Mouse (Mus musculus): ENCODE measurements around the gene Fgd2.
"Not testable (repeated sequence)": the region's sequence is repeated elsewhere in the genome, so short reads cannot be mapped to it uniquely, and the experiment has no call there.

Fgd2 gene

GRCm38 (mm10) chr17:29360761-29361221 is at the start of gene Fgd2:
Gene Fgd2 (plus strand): TSS chr17:29360914.
- no peak for DNase-seq (ENCODE audit: low spot score in 2 of 2)

- DNase-seq (ENCODE audit: low spot score in 2 of 2), result no peak
These were observed 49.1 kb upstream of the Fgd2 start for GRCm38 (mm10) chr17:29311602-29312001.

GRCm38 (mm10) chr17:29312082-29312481 is 48.6 kb upstream of the Fgd2 start:
- DNase-seq (ENCODE audit: low spot score in 2 of 2), result no peak

- no peak for DNase-seq (ENCODE audit: low spot score in 2 of 2)
These were observed 47.4 kb upstream of the Fgd2 start for GRCm38 (mm10) chr17:29313300-29313699.

GRCm38 (mm10) chr17:29315672-29316465 is 44.8 kb upstream of the Fgd2 start:
- no peak for DNase-seq (ENCODE audit: low spot score in 2 of 2)

- no peak for DNase-seq (ENCODE audit: low spot score in 2 of 2)
These were observed 43.8 kb upstream of the Fgd2 start for GRCm38 (mm10) chr17:29316891-29317290.

- DNase-seq (ENCODE audit: low spot score in 2 of 2), result not testable (repeated sequence)
These were observed 43.3 kb upstream of the Fgd2 start, which contains the start of gene Pi16 for GRCm38 (mm10) chr17:29317380-29317779. Gene Pi16 (plus strand): TSS chr17:29317680.

- no peak for DNase-seq (ENCODE audit: low spot score in 2 of 2)
These were observed 41.9 kb upstream of the Fgd2 start for GRCm38 (mm10) chr17:29318731-29319250.

GRCm38 (mm10) chr17:29319476-29319875 is 41.2 kb upstream of the Fgd2 start:
- no peak for DNase-seq (ENCODE audit: low spot score in 2 of 2)

- DNase-seq (ENCODE audit: low spot score in 2 of 2), result no peak
These were observed 40.7 kb upstream of the Fgd2 start for GRCm38 (mm10) chr17:29319881-29320639.

GRCm38 (mm10) chr17:29321765-29322602 is 38.7 kb upstream of the Fgd2 start:
- DNase-seq (ENCODE audit: low spot score in 2 of 2), result peak in 1 of 2 experiments; percentile 26

- peak in 1 of 2 experiments; percentile 25 for DNase-seq (ENCODE audit: low spot score in 2 of 2)
These were observed 38.1 kb upstream of the Fgd2 start for GRCm38 (mm10) chr17:29322603-29322962.

GRCm38 (mm10) chr17:29323625-29324024 is 37.1 kb upstream of the Fgd2 start:
- DNase-seq (ENCODE audit: low spot score in 2 of 2), result no peak

GRCm38 (mm10) chr17:29325831-29326230 is 34.9 kb upstream of the Fgd2 start:
- DNase-seq (ENCODE audit: low spot score in 2 of 2), result no peak

- peak; percentile 70 to 79 for DNase-seq (ENCODE audit: low spot score in 2 of 2)
These were observed 33.9 kb upstream of the Fgd2 start for GRCm38 (mm10) chr17:29326531-29327529.

- peak in 1 of 2 experiments; percentile 34 for DNase-seq (ENCODE audit: low spot score in 2 of 2)
These were observed 33.0 kb upstream of the Fgd2 start for GRCm38 (mm10) chr17:29327691-29328090.

GRCm38 (mm10) chr17:29330221-29330620 is 30.5 kb upstream of the Fgd2 start:
- DNase-seq (ENCODE audit: low spot score in 2 of 2), result peak in 1 of 2 experiments; percentile 31

GRCm38 (mm10) chr17:29330671-29331410 is 29.9 kb upstream of the Fgd2 start:
- peak in 1 of 2 experiments; percentile 35 for DNase-seq (ENCODE audit: low spot score in 2 of 2)

GRCm38 (mm10) chr17:29332186-29332685 is 28.5 kb upstream of the Fgd2 start:
- DNase-seq (ENCODE audit: low spot score in 2 of 2), result peak in 1 of 2 experiments; percentile 37

All from right cerebral cortex, postnatal 10 days (tissue).